Mouse (Mus musculus): ENCODE data around the gene Vmn1r2. TPM values are rescaled to one million over a fixed set of nuclear protein-coding genes. Genes with fewer than 3 reads are reported as not detected.

Vmn1r2 gene
- polyA plus RNA-seq, 1 experiment = not detected

Other genes with a start within 250 kb of the Vmn1r2 start
- not detected in 2 replicates for gene Vmn1r3, start 18.0 kb downstream of the Vmn1r2 start, polyA plus RNA-seq (2011; ENCODE audit: insufficient read length, low read depth, missing spikeins)

Data from embryonic fibroblast, embryonic 13.5 days (primary cell).